Mouse (Mus musculus): ENCODE results near the gene Crocc2. TPM values are rescaled to one million over a fixed set of nuclear protein-coding genes. Genes with fewer than 3 reads are reported as not detected.

Gene Crocc2
- polyA plus RNA-seq (2012; rRNA removed) (0.39 and 0.46 TPM in 2 replicates), polyA plus RNA-seq (2014; fragmentation: Nextera tagmentation; extraction: Ambion mirVana) (0.17 and 0.51 TPM in 2 replicates)

DNA sequence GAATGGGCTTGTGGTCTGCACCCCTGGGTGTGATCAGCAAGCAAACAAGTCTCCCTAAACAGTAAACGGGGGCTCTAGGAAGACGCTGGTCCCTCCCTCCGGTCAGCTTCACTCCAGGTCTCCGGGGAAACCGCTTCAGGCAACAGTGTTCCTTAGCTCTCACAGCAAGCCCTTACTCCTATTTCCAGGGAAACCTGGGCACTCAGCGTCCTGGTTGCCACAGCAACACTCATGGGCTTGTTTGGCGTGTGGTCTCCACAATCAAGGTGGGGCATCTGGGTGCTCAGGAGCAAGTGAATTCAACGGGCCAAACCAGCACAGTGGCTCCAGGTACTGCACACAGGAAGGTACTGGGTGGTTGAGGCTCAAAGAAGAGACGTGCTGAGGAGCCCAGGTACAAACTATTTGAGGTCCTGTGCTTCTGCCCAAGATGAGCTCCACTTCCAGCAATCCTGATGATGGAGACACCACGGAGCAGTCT is at the start of gene Crocc2:
Crocc2 (plus strand) TSS at position 431 of the 481 bp plus-strand sequence.
- 52% methylated on average over 10 of the region's 10 CpGs for WGBS
- no peak within 1 kb of the TSS for H3K4me2 ChIP-seq (replicated peaks; ENCODE audit: low read depth, low read length, severe bottlenecking)

DNA sequence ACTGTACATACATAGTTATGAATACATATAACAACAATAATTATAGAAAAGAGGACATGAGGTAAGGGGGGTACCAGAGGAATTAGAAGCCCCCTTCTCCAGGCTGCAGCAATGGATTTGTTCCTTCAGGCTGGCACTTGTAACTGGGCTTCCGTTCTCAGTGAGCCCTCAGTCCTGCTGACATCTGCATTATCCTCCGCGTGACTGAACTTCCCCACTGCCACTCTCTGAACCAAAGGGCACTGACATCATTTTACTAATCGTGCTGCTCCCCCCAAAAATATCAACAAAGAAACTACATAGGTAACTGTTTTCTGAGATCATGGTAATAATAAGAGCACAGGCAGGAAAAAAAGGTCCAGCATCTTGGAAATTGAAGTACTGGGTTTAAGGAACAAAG is 49.7 kb upstream of the Crocc2 start:
- no peaks in the 10 kb centered on the region for H3K36me3 ChIP-seq (ENCODE audit: control insufficient read depth, insufficient read depth, low read length)
- no peaks in the 10 kb centered on the region for H3K9me3 ChIP-seq (ENCODE audit: control insufficient read depth, low read length)
- WGBS, result 40% methylated on average over 4 of the region's 4 CpGs
- DNase-seq (ENCODE audit: low spot score), result no peak
- no peak for TF ChIP-seq POLR2A (IDR thresholded peaks at IDR 0.05; ENCODE audit: borderline replicate concordance, extremely low read depth, insufficient read depth, insufficient read length)
- no peak for ATAC-seq (ENCODE audit: low FRiP score, low read depth)
- no peaks in the 10 kb centered on the region for H3K27me3 ChIP-seq (ENCODE audit: control insufficient read depth, insufficient read depth, low read length)
- peaks cover 6% of the 10 kb centered on the region for H3K4me1 ChIP-seq (ENCODE audit: control insufficient read depth, insufficient read depth, low read length)
- no peak overlapping the region for H3K4me2 ChIP-seq (replicated peaks; ENCODE audit: low read depth, low read length, severe bottlenecking)
- H3K4me3 ChIP-seq (replicated peaks; ENCODE audit: low read length), result no peak overlapping the region
- H3K27ac ChIP-seq (replicated peaks; ENCODE audit: low read depth, low read length), result no peak overlapping the region
- no peak overlapping the region for H3K9ac ChIP-seq (ENCODE audit: low read depth, low read length, severe bottlenecking)

More for the DNA sequence above, at the start of gene Crocc2:
- ATAC-seq (ENCODE audit: low FRiP score, low read depth), result no peak
- DNase-seq (ENCODE audit: low spot score), result no peak
- Histone ChIP-seq H3K4me3 (replicated peaks; ENCODE audit: low read length) (no peak within 1 kb of the TSS), H3K9me3 (ENCODE audit: control insufficient read depth, low read length) (no peaks in the 10 kb centered on the region), H3K4me1 (ENCODE audit: control insufficient read depth, insufficient read depth, low read length) (no peaks in the 10 kb centered on the region), H3K9ac (ENCODE audit: low read depth, low read length, severe bottlenecking) (no peak within 1 kb of the TSS), H3K36me3 (ENCODE audit: control insufficient read depth, insufficient read depth, low read length) (no peaks in the 10 kb centered on the region), H3K27me3 (ENCODE audit: control insufficient read depth, insufficient read depth, low read length) (no peaks in the 10 kb centered on the region), H3K27ac (replicated peaks; ENCODE audit: low read depth, low read length) (no peak within 1 kb of the TSS)
- no peak for TF ChIP-seq POLR2A (IDR thresholded peaks at IDR 0.05; ENCODE audit: borderline replicate concordance, extremely low read depth, insufficient read depth, insufficient read length)

DNA sequence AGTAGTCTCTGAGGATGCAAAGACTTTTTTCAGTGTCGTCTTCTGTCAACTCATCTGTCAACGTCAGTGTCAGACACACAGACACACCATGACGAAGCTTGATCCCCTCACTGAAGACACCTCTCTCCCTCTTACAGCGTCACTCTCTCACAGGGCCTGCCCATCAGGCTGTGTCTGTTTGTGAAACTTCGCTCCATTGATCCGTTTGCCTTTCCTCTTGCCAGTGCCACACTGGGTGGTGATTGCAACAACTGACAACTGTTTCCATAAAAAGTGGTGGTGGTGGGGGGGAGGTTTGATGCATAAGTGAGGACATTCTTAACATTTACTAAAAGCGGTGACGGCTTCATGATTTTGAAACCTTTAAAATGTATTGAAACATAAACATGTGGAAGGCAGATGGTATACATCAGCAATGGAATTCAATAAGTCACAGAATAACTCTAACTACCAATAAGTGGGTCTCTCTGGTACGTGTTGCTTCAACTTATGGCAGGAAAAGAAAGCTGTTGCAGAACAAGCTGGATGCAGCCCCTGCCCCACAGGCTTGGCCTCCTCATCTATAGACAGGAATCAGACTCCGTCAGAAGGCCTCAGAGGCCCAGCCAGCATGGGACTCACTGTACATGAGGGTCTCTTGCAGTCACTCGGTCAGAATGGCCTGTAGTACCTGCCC is 45.2 kb upstream of the Crocc2 start:
- Histone ChIP-seq H3K4me3 (replicated peaks; ENCODE audit: low read length) (no peak overlapping the region), H3K4me2 (replicated peaks; ENCODE audit: low read depth, low read length, severe bottlenecking) (no peak overlapping the region), H3K9me3 (ENCODE audit: control insufficient read depth, low read length) (no peaks in the 10 kb centered on the region), H3K27ac (replicated peaks; ENCODE audit: low read depth, low read length) (peak overlapping the region; percentile 45), H3K36me3 (ENCODE audit: control insufficient read depth, insufficient read depth, low read length) (no peaks in the 10 kb centered on the region), H3K27me3 (ENCODE audit: control insufficient read depth, insufficient read depth, low read length) (no peaks in the 10 kb centered on the region), H3K4me1 (ENCODE audit: control insufficient read depth, insufficient read depth, low read length) (peaks cover 8% of the 10 kb centered on the region), H3K9ac (ENCODE audit: low read depth, low read length, severe bottlenecking) (no peak overlapping the region)
- TF ChIP-seq POLR2A (IDR thresholded peaks at IDR 0.05; ENCODE audit: borderline replicate concordance, extremely low read depth, insufficient read depth, insufficient read length), result no peak
- WGBS, result 61% methylated on average over 11 of the region's 11 CpGs
- DNase-seq (ENCODE audit: low spot score), result peak; percentile 67
- peak; percentile 65; the same call in 1 of the 2 replicates for ATAC-seq (ENCODE audit: low FRiP score, low read depth)

DNA sequence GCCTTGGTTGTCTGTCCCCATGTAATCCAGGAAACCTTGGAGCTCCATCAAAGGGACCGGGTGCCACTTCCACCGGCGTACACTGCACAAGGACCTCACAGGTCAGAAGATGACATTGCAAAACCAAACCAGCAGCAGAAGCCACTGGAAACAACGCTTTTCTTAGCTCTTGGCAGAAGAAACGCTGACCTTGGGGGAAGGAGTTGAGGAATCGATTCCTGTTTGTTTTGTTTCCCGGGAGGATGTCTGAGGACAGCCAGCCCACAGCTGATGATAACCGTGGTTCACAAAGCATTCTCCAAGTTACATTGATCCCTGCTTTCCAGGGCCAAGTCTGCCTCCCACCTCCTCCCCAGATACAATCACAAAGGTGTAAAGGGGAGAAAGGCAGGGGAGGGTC is 44.5 kb upstream of the Crocc2 start:
- H3K36me3 ChIP-seq (ENCODE audit: control insufficient read depth, insufficient read depth, low read length), result no peaks in the 10 kb centered on the region
- H3K4me3 ChIP-seq (replicated peaks; ENCODE audit: low read length), result no peak overlapping the region
- peaks cover 11% of the 10 kb centered on the region for H3K4me1 ChIP-seq (ENCODE audit: control insufficient read depth, insufficient read depth, low read length)
- H3K27me3 ChIP-seq (ENCODE audit: control insufficient read depth, insufficient read depth, low read length), result no peaks in the 10 kb centered on the region
- ATAC-seq (ENCODE audit: low FRiP score, low read depth), result no peak
- DNase-seq (ENCODE audit: low spot score), result no peak
- no peak overlapping the region for H3K4me2 ChIP-seq (replicated peaks; ENCODE audit: low read depth, low read length, severe bottlenecking)
- peak overlapping the region; percentile 45 for H3K27ac ChIP-seq (replicated peaks; ENCODE audit: low read depth, low read length)
- no peaks in the 10 kb centered on the region for H3K9me3 ChIP-seq (ENCODE audit: control insufficient read depth, low read length)
- H3K9ac ChIP-seq (ENCODE audit: low read depth, low read length, severe bottlenecking), result no peak overlapping the region
- TF ChIP-seq POLR2A (IDR thresholded peaks at IDR 0.05; ENCODE audit: borderline replicate concordance, extremely low read depth, insufficient read depth, insufficient read length), result no peak
- WGBS, result 82% methylated on average over 8 of the region's 8 CpGs

DNA sequence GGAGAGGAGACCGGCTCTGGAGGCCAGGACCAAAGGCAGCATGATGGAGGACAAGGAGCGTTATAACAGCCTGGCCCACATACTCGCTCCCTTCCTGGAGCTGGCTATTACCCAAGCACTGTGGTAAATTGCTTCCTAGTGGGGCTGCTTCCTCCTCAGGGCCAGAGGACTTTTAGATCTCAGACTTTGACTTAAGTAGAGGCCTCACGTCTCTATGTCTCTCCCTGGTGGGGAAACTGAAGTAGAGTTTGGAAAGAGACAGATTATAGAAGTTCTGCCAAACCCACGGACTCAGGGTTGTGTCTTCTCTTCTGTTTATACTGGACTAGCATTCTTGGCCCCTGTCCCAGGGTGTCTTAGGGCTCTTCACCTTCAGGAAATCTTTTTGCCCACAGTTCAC is 43.3 kb upstream of the Crocc2 start:
- Histone ChIP-seq H3K4me1 (ENCODE audit: control insufficient read depth, insufficient read depth, low read length) (peaks cover 12% of the 10 kb centered on the region), H3K36me3 (ENCODE audit: control insufficient read depth, insufficient read depth, low read length) (no peaks in the 10 kb centered on the region), H3K9me3 (ENCODE audit: control insufficient read depth, low read length) (no peaks in the 10 kb centered on the region), H3K27me3 (ENCODE audit: control insufficient read depth, insufficient read depth, low read length) (no peaks in the 10 kb centered on the region), H3K4me3 (replicated peaks; ENCODE audit: low read length) (no peak overlapping the region), H3K27ac (replicated peaks; ENCODE audit: low read depth, low read length) (no peak overlapping the region), H3K9ac (ENCODE audit: low read depth, low read length, severe bottlenecking) (no peak overlapping the region), H3K4me2 (replicated peaks; ENCODE audit: low read depth, low read length, severe bottlenecking) (no peak overlapping the region)
- ATAC-seq (ENCODE audit: low FRiP score, low read depth), result no peak
- DNase-seq (ENCODE audit: low spot score), result peak; percentile 29
- 36% methylated on average over 5 of the region's 5 CpGs for WGBS
- no peak for TF ChIP-seq POLR2A (IDR thresholded peaks at IDR 0.05; ENCODE audit: borderline replicate concordance, extremely low read depth, insufficient read depth, insufficient read length)

Data from limb, embryonic 14.5 days (tissue).